Mouse (Mus musculus) testis, postnatal 14 days (tissue): ENCODE results near the gene Pdxk.
"Not testable (repeated sequence)": the region's sequence is repeated elsewhere in the genome, so short reads cannot be mapped to it uniquely, and the experiment has no call there.

Experiments used
- DNase-seq: peaks from one replicate; pipeline ENCODE4 v3.0.0; 2021; ENCODE audit warnings: low spot score

The Pdxk gene

GRCm38 (mm10) chr10:78417888-78418287 is 46.9 kb downstream of the Pdxk start:
- DNase-seq, result no peak

DNA sequence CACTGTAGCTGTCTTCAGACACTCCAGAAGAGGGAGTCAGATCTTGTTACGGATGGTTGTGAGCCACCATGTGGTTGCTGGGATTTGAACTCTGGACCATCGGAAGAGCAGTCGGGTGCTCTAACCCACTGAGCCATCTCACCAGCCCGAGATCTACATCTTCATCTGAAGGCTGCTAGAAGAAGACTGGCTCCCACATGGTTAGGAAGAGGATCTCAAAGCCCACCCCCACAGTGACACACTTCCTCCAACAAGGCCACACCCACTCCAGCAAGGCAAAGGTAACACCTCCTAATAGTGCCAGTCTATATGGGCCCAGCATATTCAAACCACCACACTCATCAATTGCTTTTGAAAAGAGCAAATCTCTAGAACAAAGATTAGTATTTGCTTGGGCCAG is 49.8 kb downstream of the Pdxk start:
- not testable (repeated sequence) for DNase-seq

DNA sequence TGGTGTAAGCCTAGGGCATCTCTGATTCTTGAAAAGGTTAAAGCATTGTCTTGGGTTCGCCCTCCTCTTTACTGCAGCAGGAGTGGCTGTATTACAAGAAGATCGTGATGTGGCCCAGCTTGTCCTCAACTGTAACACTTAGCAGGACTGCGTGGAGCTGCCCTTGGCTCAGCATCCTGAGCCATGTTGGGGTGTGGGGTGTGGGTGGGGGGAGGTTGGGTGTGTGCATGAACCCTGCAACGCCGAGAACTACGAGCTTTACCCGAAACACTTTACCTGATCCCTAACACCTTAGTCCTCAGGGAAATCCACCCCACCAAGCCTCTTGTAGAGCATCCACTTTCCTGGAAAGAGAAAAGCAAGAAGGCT is 51.6 kb downstream of the Pdxk start:
- DNase-seq, result no peak

- DNase-seq, result peak; percentile 94
Measured at GRCm38 (mm10) chr10:78412319-78413151, 52.2 kb downstream of the Pdxk start, which contains the start of gene Rrp1. TSS of gene Rrp1 (minus strand) at chr10:78413043.

DNA sequence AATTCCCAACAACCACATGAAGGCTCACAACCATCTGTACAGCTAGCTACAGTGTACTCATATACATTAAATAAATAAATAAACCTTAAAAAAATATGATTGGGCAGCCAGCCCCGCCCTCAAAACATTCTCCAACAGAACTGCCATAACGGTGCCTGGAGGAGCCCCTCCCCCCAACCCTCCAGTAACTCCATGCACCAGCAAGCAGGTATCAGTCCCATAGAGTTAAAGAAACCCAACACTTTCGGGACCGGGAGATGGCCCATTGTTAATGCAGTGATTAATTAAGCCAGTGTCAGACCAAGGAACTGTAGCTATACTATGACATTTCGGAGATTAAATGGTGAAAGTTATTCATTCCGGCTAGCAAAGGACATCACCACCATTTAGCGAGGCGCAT is 52.9 kb downstream of the Pdxk start:
- DNase-seq, result no peak

- peak; percentile 82 for DNase-seq
Measured at GRCm38 (mm10) chr10:78409035-78409788, 55.6 kb downstream of the Pdxk start.

DNA sequence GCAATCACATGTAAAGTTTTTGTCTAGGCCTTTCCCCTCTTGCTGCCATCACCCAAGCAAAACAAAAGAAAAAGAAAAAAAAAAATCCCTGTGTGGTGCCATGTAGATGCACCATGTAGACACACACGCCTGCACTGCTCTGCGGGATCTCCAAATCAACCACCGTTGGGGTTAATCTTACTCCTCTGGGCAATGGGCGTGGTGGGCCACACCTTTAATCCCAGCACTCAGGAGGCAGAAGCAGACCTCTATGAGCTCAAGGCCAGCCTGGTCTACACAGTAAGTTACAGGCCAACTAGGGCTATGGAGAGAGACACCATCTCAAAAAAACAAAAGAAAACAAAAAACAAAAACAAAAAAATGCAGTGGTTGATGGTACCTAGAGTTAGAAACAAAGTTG is 57.6 kb downstream of the Pdxk start:
- no peak for DNase-seq

DNA sequence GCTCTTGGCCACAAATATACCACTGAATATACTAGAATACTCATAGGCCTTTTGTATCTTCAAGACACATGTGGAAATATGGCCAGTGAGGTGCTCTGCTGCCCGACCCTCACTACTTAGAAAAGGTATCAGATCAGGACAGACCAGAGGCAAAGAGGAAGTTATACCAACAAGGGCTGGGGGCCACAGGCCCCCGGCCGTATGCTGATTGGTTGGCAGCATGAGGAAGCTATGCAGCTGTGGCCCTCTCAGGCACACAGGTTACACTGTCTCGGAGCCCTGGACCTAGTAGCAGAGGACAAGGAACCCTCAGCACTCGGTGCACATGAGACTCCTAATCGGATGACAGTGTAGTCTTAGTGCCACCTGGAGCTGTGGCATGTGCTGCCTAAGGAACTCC is 58.6 kb downstream of the Pdxk start:
- DNase-seq, result no peak

GRCm38 (mm10) chr10:78402301-78402922 is 62.4 kb downstream of the Pdxk start:
- no peak for DNase-seq

- DNase-seq, result no peak
Measured at GRCm38 (mm10) chr10:78401127-78401526, 63.6 kb downstream of the Pdxk start.

DNA sequence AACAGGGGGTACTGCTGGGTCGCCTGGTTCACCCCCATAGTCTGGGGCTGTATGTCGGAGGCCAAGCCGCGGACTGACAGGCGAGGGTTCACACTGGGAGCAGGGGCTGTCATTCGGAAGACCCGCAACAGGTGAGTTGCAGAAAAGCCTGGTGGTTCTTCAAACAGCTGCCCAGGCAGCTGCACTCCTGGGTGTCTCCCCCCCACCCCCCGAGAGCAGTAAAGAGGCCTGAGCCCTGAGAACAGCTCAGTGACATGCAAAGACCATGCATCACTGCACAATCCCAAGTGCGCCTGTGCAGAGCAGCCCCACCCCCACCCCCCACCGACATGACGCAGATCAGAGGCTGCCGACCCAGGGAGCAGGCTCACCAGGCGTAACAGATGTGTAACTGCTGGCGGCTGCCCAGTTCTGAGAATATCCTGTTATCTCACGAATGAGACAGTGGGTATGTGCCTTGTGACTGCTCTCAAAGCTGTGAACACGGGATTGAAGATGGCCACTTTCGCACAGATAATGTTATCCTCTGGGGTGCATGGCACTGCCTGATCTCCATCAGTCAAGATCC is 65.6 kb downstream of the Pdxk start:
- DNase-seq, result no peak

- DNase-seq, result no peak
Measured at GRCm38 (mm10) chr10:78396625-78396885, 68.2 kb downstream of the Pdxk start.

- peak; percentile 88 for DNase-seq
Measured at GRCm38 (mm10) chr10:78395819-78396624, 68.8 kb downstream of the Pdxk start.

DNA sequence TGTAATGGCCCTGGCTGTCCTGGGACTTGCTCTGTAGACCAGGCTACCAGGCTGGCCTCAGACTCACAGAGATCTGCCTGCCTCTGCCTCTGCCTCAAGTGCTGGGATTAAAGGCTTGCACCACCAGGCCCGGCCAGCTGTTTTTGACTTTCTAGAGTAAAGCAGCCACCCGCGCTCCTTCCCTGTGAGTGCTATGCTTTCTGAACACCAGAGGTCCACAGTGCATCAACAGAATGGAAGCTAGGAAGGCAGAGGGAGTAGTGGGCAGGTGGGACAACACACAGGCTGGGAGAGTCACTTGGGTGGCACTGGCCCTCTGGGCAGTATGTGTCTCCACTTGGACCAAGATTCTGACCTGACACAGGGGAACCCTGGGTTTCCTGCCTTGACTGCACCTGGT is 69.4 kb downstream of the Pdxk start:
- DNase-seq, result no peak

- peak; percentile 76 for DNase-seq
Measured at GRCm38 (mm10) chr10:78392072-78392471, 72.7 kb downstream of the Pdxk start.

- no peak for DNase-seq
Measured at GRCm38 (mm10) chr10:78390982-78391470, 73.7 kb downstream of the Pdxk start.

GRCm38 (mm10) chr10:78388216-78388980 is 76.4 kb downstream of the Pdxk start:
- no peak for DNase-seq
